Mouse (Mus musculus) embryo, embryonic 10.5 days (tissue): ENCODE data around the gene Wbp11.
"Not testable (repeated sequence)": the region's sequence is repeated elsewhere in the genome, so short reads cannot be mapped to it uniquely, and the experiment has no call there.

Experiments used
- DNase-seq: peaks from one replicate; pipeline ENCODE4 v3.0.0-alpha.2; 2015; ENCODE audit warnings: low spot score

The Wbp11 gene

DNA sequence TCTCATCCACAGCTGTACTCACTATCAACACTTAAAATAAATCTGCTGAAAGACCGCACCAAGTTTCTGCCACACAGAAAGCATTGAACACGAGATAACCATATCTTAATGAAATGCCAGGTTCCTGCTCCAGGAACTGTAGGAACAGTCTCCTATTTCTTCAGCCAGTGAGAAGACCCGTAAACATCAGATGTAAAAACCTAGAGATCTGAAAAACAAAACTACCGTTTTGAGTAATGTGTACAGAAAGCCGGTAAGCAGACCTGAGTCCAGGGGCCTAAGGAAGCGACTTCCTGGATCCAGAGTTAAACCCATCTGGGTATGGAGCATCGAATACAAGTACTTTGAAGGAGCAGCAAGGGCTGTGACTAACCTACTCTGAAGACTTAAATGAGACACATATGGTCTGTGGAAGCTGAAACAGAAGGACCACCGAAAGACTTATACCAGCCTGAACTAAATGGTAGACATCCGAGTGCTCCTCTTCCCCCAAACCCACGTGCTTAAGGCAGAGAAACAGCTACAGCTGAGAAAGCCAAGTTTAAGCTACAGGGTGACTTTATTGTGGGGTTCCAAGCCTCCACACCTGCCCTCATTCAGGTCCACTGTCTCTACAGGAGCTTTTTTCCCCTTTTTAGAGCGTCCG, 24.8 kb downstream of the Wbp11 start:
- no peak for DNase-seq

DNA sequence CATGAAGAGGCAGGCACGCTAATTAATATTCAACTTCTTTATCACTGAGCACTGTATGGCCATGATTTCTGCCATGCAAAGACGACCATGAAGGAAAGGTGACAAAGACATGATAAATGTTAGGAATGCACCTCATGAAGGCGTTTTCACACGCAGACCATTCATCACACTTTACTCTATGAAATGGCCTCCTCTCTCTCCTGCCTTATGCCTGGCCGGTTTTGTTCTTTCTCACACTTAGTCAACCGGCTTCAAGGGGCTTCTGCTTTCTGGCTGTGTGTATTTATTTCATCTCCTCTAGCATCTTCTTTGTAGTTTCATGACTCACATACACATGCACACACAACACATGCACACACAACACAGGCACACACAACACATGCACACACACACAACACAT, 26.8 kb downstream of the Wbp11 start:
- no peak for DNase-seq

DNA sequence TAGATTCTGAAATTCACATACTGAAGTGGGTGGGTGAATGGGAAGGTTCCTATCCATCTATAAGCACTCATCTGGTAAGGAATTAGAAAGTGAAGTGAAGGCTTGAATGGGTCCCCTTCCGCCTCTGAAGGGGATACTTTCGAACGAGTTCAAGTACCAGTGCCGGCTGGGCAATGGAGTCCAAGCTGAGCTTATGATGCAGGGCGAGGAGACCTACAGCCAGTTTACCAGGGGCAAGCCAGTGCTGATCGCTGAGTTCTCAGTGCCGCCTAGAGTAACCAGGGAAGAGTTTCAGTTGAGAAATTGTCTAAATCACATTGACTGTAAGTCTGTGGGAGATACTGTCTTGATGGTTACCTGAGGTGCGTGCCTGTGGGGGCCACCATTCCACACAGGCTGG, 27.3 kb downstream of the Wbp11 start:
- DNase-seq: no peak

GRCm38 (mm10) chr6:136797874-136798693, 29.9 kb downstream of the Wbp11 start:
- DNase-seq: not testable (repeated sequence)

GRCm38 (mm10) chr6:136795850-136796249, 32.2 kb downstream of the Wbp11 start:
- DNase-seq: no peak

GRCm38 (mm10) chr6:136795110-136795509, 32.9 kb downstream of the Wbp11 start:
- DNase-seq: no peak

DNA sequence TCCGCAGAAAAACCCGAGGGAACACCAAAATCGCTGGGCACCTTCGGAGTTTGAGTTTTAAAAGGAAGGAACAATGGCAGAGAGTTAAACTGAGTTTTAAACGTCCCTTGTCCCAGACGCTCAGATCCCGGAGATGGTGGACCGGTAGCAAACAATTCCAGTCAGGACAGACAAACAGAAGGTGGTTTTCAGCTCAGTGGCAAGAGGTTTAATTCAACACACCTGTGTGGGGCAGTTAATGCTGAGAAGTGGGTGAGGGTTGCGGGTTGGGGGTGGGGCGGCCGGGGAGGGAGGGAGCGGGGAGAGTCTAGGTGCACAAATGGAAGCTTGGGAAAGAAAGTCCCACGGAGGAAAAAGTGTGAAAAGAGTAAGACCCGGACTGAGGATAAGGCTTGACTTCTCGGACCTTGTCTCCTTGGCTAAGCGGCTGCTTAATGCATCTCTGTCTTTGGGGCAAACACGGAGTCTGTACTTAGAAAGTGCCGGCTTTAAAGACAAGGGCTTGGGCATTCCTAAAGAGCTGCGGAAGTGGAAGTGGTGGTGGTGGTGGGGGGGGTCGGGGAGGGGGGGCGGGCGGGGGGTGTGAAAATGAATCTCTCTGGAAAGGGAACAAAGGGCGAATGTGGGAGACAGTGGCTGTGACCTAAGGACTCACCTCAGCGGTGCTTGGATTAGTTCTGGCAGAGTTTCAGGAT, 34.1 kb downstream of the Wbp11 start:
- peak; percentile 42 for DNase-seq

GRCm38 (mm10) chr6:136792884-136793758, 34.9 kb downstream of the Wbp11 start:
- DNase-seq: peak; percentile 23

DNA sequence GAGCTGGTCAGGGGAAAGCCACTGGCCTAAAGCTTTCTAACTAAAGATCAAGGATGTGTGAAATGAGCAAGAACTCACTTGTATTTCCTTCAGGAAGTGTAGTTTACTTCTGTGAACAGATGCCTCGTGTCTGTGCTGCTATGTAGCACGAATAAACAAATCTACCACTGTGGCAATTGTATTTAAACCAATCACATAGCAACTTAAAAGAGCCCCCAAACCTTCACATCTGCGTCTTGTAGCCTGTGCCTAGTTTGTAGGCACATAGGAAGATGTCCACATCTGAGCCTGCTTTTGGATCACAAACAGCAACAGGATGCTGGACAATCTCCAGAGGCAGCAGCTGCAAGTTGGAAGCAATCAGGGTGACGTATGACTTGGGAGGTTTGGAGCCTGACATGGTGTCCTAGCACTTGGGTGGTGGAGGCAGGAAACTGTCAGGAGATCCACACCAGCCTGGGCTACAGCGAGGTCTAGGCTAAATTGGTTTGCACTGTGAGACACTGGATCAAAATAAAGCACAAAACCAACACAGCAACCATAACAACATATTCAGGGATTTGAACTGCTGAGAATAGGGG, 38.6 kb downstream of the Wbp11 start:
- no peak for DNase-seq

DNA sequence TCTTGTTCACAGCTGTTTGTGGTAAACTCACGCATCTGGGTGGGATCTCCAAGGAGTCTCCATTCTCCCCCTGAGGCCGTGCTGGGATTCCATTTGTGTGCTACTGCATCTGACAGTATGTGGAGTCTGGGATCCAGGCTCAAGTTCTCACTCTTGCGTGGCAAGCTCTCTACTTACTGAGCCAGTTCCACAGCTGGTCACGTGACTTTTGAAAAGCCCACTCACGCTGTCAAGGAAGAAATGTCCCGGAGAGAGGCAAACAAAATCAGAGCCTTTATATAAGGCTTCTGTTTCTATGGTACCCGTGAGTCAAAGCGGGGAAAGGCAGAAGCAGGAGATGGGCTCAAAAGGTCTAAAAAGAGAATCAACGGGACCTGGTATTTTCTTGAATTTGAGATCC, 45.3 kb downstream of the Wbp11 start:
- no peak for DNase-seq

DNA sequence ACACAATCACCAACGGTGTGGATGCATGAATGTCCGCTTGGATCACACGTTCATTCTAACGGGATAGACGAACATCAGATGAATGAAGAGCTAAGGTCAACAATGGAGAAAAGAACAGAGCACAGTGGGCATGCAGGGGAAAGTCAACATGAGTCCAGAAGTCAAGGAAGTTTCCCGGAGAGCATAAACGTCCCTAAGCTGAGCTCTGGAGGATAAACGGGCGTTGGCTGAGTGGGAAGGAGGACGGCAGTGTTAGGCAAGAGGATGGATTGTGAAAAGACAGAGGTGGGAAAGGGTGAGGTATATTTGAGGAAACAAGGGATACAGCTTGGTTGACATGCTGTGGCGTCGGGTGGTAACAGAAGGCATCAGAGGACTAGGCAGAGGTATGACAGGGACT, 45.9 kb downstream of the Wbp11 start:
- no peak for DNase-seq

GRCm38 (mm10) chr6:136781377-136781986, 46.6 kb downstream of the Wbp11 start, which contains the start of gene Gucy2c:
TSS of gene Gucy2c (minus strand) at chr6:136781765.
- no peak for DNase-seq

DNA sequence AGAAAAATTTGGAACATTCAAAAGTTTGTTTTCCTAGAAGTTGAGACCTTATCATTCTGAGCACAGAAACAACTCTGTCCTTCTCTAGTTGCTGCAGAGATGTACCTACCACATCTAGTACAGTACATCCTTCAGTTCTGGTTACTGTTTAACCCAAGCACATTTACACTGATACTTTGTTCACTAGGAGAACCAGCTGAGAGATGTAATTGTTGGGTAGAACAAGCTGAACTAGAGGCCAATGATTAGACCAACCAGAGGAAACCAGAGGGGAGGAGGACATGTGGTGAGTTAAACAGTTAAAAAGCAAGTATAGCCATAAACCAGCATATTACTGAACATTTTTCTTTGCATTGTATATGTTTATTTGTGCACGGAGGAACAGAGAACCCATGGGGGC, 51.6 kb downstream of the Wbp11 start:
- DNase-seq: no peak

GRCm38 (mm10) chr6:136769859-136770258, 58.2 kb downstream of the Wbp11 start:
- no peak for DNase-seq

- DNase-seq: no peak
Observed at GRCm38 (mm10) chr6:136769143-136769542, 58.9 kb downstream of the Wbp11 start.

GRCm38 (mm10) chr6:136763912-136764311, 64.1 kb downstream of the Wbp11 start:
- no peak for DNase-seq
